Mouse (Mus musculus): ENCODE measurements around the gene Cox10. TPM values are rescaled to one million over a fixed set of nuclear protein-coding genes. Genes with fewer than 3 reads are reported as not detected.

The Cox10 gene
- polyA plus RNA-seq, 1 experiment from 2014 or later, result 33.8 TPM

DNA sequence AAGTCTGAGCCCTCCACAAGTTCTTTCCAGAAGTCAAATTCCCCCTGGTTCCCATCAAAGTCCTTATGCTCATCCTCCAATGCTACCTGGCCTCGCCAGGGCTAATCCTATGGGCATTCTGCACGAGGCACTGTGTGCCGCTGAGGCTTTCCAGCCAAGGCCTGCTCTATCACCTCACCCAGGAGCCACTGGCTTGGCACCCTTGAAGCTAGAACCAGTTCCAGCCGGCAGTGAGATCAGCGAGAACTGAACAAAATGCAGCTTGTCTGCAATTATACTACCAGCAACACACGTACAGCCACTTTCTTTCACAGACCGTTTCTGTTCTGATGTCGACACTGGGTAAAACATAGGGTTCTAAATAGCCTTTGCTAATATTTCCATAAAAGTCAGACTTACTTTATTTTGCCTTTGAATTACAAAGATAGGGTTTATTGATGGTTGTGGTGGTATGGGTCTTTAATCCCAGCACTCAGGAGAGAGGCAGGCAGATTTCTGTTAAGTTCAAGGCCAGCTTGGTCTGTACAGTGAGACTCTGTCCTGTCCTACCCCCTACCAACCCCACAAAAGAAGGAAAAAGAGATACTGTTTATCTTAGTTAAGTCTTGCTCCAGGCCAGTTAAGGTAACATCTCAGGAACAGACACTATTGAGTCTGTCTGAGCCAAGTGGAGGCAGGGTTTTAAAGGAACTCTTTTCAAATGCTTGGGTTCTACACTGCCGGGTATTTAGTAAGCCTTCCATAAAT is 111.5 kb downstream of the Cox10 start:
- DNase-seq (ENCODE audit: low spot score), result no peak
- Histone ChIP-seq H3K9me3 (no peaks in the 10 kb centered on the region), H3K4me3 (no peak overlapping the region), H3K4me1 (peaks cover 42% of the 10 kb centered on the region), H3K27me3 (ENCODE audit: insufficient read depth, poor library complexity, severe bottlenecking) (peaks cover 7% of the 10 kb centered on the region), H3K27ac (peak overlapping the region; percentile 67; the same call in 1 of the 2 replicates), H3K36me3 (peaks cover 19% of the 10 kb centered on the region; the same call in 1 of the 2 replicates)
- 74% methylated on average over 9 of the region's 9 CpGs for WGBS

DNA sequence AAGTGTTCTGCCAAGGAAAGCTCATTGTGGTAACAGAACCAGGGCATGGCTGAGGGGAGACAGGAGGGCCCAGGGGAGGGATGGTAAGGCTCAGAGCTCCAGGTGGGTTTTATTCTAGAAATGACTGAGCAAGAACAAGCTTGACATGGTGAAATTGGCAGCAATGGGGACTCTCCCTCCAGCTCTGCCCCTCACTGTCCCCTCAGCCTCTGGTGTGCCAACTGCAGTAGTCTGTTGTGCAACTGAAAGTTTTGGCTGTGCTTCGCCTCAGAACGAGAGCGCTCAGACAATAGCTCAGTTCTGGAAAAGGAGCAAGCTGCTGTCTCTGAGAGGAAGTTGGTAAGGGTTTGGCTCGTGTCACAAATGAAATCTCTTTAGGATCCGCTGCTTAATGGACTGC is 113.8 kb downstream of the Cox10 start:
- H3K27me3 ChIP-seq (ENCODE audit: insufficient read depth, poor library complexity, severe bottlenecking), result peaks cover 7% of the 10 kb centered on the region
- WGBS, result 54% methylated on average over 5 of the region's 5 CpGs
- no peak for DNase-seq (ENCODE audit: low spot score)
- no peak overlapping the region for H3K27ac ChIP-seq
- no peak overlapping the region for H3K4me3 ChIP-seq
- H3K4me1 ChIP-seq, result peaks cover 42% of the 10 kb centered on the region
- H3K36me3 ChIP-seq, result peaks cover 16% of the 10 kb centered on the region; the same call in 1 of the 2 replicates
- no peaks in the 10 kb centered on the region for H3K9me3 ChIP-seq

- H3K36me3 ChIP-seq, result no peaks in the 10 kb centered on the region
- H3K9me3 ChIP-seq, result no peaks in the 10 kb centered on the region
- no peak for DNase-seq (ENCODE audit: low spot score)
- peaks cover 27% of the 10 kb centered on the region for H3K4me1 ChIP-seq
- H3K27me3 ChIP-seq (ENCODE audit: insufficient read depth, poor library complexity, severe bottlenecking), result peaks cover 33% of the 10 kb centered on the region
- no peak overlapping the region for H3K4me3 ChIP-seq
- H3K27ac ChIP-seq, result 0 out of 2 replicates have a peak overlapping the region, but pooled peaks have one; percentile 36
- WGBS, result 17% methylated on average over 4 of the region's 4 CpGs
Observed at GRCm38 (mm10) chr11:63957207-63957606, 122.1 kb downstream of the Cox10 start.

- no peaks in the 10 kb centered on the region for H3K36me3 ChIP-seq
- peaks cover 32% of the 10 kb centered on the region for H3K4me1 ChIP-seq
- H3K9me3 ChIP-seq, result no peaks in the 10 kb centered on the region
- WGBS, result 31% methylated on average over 7 of the region's 7 CpGs
- DNase-seq (ENCODE audit: low spot score), result no peak
- H3K4me3 ChIP-seq, result no peak overlapping the region
- peak overlapping the region; percentile 22; the same call in 1 of the 2 replicates for H3K27ac ChIP-seq
- H3K27me3 ChIP-seq (ENCODE audit: insufficient read depth, poor library complexity, severe bottlenecking), result peaks cover 33% of the 10 kb centered on the region
Observed at GRCm38 (mm10) chr11:63956748-63957147, 122.5 kb downstream of the Cox10 start.

GRCm38 (mm10) chr11:63953887-63954286 is 125.4 kb downstream of the Cox10 start:
- Histone ChIP-seq H3K9me3 (no peaks in the 10 kb centered on the region), H3K4me3 (no peak overlapping the region), H3K4me1 (peaks cover 29% of the 10 kb centered on the region), H3K36me3 (no peaks in the 10 kb centered on the region), H3K27ac (no peak overlapping the region), H3K27me3 (ENCODE audit: insufficient read depth, poor library complexity, severe bottlenecking) (peaks cover 50% of the 10 kb centered on the region)
- DNase-seq (ENCODE audit: low spot score), result no peak
- 78% methylated on average over 2 of the region's 2 CpGs for WGBS

DNA sequence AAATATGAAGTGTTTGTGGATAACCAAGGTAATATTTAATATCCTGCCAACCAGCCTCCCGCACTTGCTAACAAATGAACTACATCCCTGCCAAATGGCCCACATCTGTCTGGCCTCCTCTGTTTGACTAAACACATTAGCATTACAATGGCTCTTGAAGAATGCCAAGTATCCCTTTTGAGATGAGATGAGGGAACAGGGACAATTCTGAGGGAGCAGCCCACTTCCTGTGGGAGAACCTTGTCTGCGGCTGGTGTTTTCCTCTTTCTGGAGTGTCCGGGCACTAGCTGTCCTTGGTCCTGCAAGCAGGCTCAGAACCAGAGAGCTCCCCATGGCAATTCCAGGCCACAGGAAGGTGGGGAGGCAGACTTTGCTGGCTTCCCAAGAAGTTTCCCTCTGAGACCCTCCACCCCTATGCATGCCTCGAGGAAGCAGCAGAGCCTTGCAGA is 126.5 kb downstream of the Cox10 start:
- H3K36me3 ChIP-seq, result no peaks in the 10 kb centered on the region
- peaks cover 50% of the 10 kb centered on the region for H3K27me3 ChIP-seq (ENCODE audit: insufficient read depth, poor library complexity, severe bottlenecking)
- peaks cover 26% of the 10 kb centered on the region for H3K4me1 ChIP-seq
- no peaks in the 10 kb centered on the region for H3K9me3 ChIP-seq
- no peak for DNase-seq (ENCODE audit: low spot score)
- WGBS, result 42% methylated on average over 4 of the region's 4 CpGs
- H3K27ac ChIP-seq, result no peak overlapping the region
- H3K4me3 ChIP-seq, result no peak overlapping the region

DNA sequence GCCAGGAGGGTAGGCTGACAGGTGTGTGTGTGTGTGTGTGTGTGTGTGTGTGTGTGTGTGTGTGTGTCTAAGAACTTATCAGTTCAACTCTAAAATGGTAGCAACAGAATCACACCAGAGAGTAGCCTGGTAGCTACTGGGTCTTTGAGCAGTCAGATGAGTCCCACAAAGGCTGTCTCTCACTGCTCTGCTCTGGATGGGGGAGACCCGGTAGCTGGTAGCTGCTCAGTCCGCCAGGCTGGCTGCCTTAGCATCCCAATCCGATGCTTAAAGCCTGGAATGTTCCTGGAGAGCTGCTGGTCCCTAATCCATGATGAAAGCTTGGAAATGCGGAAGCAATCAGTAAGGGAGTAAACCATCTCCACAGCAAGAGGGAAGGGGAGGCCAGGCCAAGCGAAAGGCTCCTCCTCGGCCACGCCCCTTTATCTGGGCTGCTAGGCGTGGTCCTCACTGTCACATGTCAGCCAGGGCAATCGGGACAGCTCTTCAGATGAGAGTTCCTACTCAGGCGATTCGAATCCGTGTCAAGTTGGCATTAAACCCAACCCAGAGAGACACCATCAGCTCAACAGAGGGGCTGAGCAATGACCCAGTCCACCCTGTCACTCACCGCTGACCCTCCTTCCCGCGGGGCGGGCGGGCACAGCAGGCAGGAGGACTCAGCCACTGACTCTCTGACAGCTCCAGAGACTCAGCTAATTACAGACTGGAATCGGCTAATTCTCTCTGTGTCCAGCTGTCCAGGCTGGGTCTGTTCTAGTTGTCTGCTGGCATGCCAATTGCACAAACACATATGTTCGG is 127.2 kb downstream of the Cox10 start:
- no peaks in the 10 kb centered on the region for H3K36me3 ChIP-seq
- peaks cover 46% of the 10 kb centered on the region for H3K27me3 ChIP-seq (ENCODE audit: insufficient read depth, poor library complexity, severe bottlenecking)
- peaks cover 27% of the 10 kb centered on the region for H3K4me1 ChIP-seq
- no peaks in the 10 kb centered on the region for H3K9me3 ChIP-seq
- H3K27ac ChIP-seq, result peak overlapping the region; percentile 67; the same call in 1 of the 2 replicates
- DNase-seq (ENCODE audit: low spot score), result peak; percentile 86
- WGBS, result 8% methylated on average over 19 of the region's 19 CpGs
- peak overlapping the region; percentile 54 for H3K4me3 ChIP-seq

DNA sequence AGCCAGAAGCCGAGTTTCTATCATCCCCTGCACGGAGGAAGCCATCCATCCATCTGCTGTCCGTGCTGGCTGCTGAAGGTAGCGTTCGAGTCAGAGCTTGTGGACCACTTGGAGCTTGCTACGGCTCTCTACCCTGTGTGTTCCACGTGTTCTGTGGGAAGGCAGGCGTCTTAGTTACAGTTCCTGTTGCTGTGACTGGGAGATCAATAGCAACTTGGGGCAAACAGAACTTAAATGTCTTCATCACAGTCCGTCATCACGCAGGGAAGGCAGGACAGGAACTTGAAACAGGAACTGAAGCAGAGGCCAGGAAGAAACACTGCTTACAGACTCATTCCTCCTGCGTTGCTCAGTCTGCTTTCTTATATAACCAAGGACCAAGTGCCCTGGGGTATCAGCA is 130.9 kb downstream of the Cox10 start:
- Histone ChIP-seq H3K4me1 (peaks cover 17% of the 10 kb centered on the region; the same call in 1 of the 2 replicates), H3K27ac (no peak overlapping the region), H3K36me3 (no peaks in the 10 kb centered on the region), H3K27me3 (ENCODE audit: insufficient read depth, poor library complexity, severe bottlenecking) (peaks cover 23% of the 10 kb centered on the region), H3K9me3 (no peaks in the 10 kb centered on the region), H3K4me3 (no peak overlapping the region)
- 81% methylated on average over 11 of the region's 11 CpGs for WGBS
- DNase-seq (ENCODE audit: low spot score), result no peak

- H3K36me3 ChIP-seq, result no peaks in the 10 kb centered on the region
- H3K9me3 ChIP-seq, result no peaks in the 10 kb centered on the region
- WGBS, result 86% methylated on average over 2 of the region's 2 CpGs
- H3K27ac ChIP-seq, result no peak overlapping the region
- H3K27me3 ChIP-seq (ENCODE audit: insufficient read depth, poor library complexity, severe bottlenecking), result peaks cover 17% of the 10 kb centered on the region
- no peak overlapping the region for H3K4me3 ChIP-seq
- no peak for DNase-seq (ENCODE audit: low spot score)
- H3K4me1 ChIP-seq, result peaks cover 9% of the 10 kb centered on the region; the same call in 1 of the 2 replicates
Observed at GRCm38 (mm10) chr11:63947024-63947423, 132.2 kb downstream of the Cox10 start.

GRCm38 (mm10) chr11:63943947-63944346 is 135.3 kb downstream of the Cox10 start:
- no peak overlapping the region for H3K4me3 ChIP-seq
- peaks cover 3% of the 10 kb centered on the region; the same call in 1 of the 2 replicates for H3K4me1 ChIP-seq
- no peak overlapping the region for H3K27ac ChIP-seq
- H3K36me3 ChIP-seq, result no peaks in the 10 kb centered on the region
- H3K27me3 ChIP-seq (ENCODE audit: insufficient read depth, poor library complexity, severe bottlenecking), result peaks cover 16% of the 10 kb centered on the region; the same call in 1 of the 2 replicates
- no peak for DNase-seq (ENCODE audit: low spot score)
- H3K9me3 ChIP-seq, result no peaks in the 10 kb centered on the region
- 88% methylated on average over 3 of the region's 3 CpGs for WGBS

DNA sequence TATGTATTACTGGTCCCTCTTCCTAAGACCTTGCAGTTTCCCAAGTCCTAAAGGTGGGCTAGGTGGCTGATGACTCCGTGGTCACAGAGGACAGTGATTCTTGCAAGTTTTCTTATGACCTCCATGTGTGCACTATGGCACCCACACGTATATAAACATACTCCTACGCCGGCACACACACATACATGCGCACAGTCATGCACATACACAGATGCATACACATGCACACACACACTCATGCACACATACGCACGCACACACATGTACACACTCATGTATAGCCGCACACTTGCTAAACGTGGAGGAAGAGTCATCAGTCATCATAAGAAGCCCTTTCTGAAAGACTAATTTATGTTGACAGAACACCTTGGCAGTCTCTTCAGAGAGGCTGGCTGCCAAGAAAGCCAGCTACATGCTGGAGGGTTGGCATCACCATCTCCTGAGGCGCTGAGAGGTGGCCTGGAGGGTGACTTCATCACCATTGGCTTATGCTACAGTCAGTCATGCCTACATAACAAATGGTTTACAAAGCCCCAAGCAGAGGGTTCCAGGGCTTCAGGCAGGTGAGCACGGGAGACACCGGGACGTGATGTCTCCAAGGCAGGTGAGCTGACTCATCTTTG is 135.9 kb downstream of the Cox10 start:
- H3K27ac ChIP-seq, result no peak overlapping the region
- peaks cover 19% of the 10 kb centered on the region; the same call in 1 of the 2 replicates for H3K27me3 ChIP-seq (ENCODE audit: insufficient read depth, poor library complexity, severe bottlenecking)
- H3K4me3 ChIP-seq, result no peak overlapping the region
- H3K36me3 ChIP-seq, result no peaks in the 10 kb centered on the region
- 90% methylated on average over 13 of the region's 13 CpGs for WGBS
- no peak for DNase-seq (ENCODE audit: low spot score)
- H3K4me1 ChIP-seq, result peaks cover 3% of the 10 kb centered on the region; the same call in 1 of the 2 replicates
- H3K9me3 ChIP-seq, result no peaks in the 10 kb centered on the region

GRCm38 (mm10) chr11:63942177-63942576 is 137.1 kb downstream of the Cox10 start:
- no peak overlapping the region for H3K27ac ChIP-seq
- no peak for DNase-seq (ENCODE audit: low spot score)
- peaks cover 19% of the 10 kb centered on the region; the same call in 1 of the 2 replicates for H3K27me3 ChIP-seq (ENCODE audit: insufficient read depth, poor library complexity, severe bottlenecking)
- H3K36me3 ChIP-seq, result no peaks in the 10 kb centered on the region
- H3K4me1 ChIP-seq, result peaks cover 2% of the 10 kb centered on the region; the same call in 1 of the 2 replicates
- H3K9me3 ChIP-seq, result no peaks in the 10 kb centered on the region
- H3K4me3 ChIP-seq, result no peak overlapping the region
- WGBS, result 78% methylated on average over 8 of the region's 8 CpGs

Data from heart, embryonic 10.5 days (tissue).